Mouse (Mus musculus) CD4-positive, CD25-positive, alpha-beta regulatory T cell, adult 9 weeks (primary cell): ENCODE results near the gene Trmo. TPM values are rescaled to one million over a fixed set of nuclear protein-coding genes. Genes with fewer than 3 reads are reported as not detected.

Experiments used
- polyA plus RNA-seq: library from polyadenylated mRNA; unstranded; fragments of 100-300 nt; shearing (Covaris generic); gene quantifications from one replicate; pipeline ENCODE4 v1.2.1, GENCODE M21; 2017

The Trmo gene
- 29.2 TPM for polyA plus RNA-seq

DNA sequence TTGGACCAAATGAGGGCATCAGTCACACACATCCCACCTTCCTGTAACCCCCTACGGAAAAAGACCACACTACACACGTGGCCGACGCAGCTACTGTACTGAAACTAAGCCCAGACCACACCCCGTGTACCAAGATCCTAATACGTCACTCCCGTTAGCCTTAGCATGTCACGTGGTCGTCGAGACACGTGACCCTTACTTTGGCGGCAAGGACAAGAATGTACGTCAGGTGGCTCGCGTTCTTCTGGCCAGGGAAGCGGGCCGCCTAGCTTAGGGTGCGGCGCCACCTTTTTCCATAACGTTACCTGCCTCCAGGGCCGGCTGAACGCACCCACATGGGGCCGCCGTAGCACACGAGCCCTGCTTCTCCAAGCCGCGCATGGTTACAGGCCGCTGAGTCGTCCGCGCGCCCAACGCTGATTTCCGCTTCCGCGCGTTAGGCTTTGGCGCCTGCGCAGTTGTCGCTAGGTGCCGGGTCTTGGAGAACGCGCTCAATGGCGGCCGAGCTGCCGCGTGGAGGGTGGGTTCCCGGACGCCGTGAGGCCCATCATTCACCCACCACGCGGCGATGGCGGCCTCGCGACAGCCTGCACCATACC lies at the start of gene Trmo:
TSS of gene Trmo (minus strand) at position 425 of the 599 bp plus-strand sequence.

DNA sequence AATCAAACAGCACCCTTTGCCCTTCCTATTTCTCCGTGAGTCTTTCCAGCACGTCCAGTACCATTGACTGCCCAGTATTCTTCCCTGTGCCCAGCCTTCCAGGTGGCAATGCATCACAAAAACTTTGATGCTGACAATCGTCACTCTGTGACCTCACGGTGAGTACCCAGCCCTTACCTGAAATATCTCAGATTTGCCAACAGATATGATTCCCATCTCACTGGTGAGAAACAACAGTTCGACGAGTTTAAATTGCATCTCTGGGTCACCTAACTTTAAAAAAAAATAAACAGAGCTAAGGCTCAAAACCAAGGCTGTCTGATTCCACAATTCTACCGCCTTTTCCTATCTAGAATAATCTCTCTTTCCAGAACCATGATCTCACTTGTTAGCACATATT lies 24.2 kb upstream of the Trmo start, which contains the start of gene Hemgn:
TSS of gene Hemgn (minus strand) at position 101 of the 400 bp plus-strand sequence.

DNA sequence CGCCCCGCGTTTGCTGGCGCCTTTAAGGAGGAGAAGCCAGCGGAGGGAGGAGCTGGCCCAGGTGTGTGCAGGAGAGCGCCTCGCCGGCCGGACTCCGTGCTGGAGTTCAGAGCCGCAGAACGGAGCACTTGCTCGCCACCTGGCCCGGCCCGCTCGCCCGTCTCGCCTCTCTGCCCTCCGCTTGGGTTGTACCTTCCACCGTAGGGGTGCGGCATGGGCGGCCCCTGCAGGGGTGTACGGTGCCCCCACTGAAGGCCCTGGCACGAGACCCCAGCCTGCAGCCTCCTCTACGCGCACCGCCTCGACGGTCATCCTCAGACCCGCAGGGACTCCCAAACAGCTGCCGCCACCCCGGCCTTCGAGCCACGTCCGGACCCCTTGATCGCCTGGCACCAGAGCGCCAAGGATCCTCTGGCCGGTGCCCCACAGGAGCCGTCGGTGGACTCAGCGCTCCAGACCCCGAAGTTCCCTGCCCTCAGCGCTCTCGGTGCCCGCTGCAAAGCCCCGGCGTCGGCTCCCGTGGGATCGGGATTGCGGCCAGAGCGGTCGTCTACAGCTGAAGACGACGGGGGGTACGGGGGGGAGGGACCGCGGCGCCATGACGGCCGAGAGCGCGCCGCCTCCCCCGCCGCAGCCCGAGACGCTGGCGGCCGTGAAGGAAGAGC lies 45.5 kb downstream of the Trmo start, which contains the start of gene Foxe1:
TSS of gene Foxe1 (plus strand) at position 14 of the 665 bp plus-strand sequence.

Other genes starting within 250 kb of the Trmo start
- 7.0 TPM for gene Xpa, start 193.1 kb downstream of the Trmo start, polyA plus RNA-seq
- gene Foxe1, start 45.8 kb downstream of the Trmo start, polyA plus RNA-seq, result not detected
- gene Hemgn, start 24.1 kb upstream of the Trmo start, polyA plus RNA-seq, result 0.20 TPM
- 32.3 TPM for gene Anp32b, start 61.5 kb upstream of the Trmo start, polyA plus RNA-seq
- 91.6 TPM for gene Nans, start 99.8 kb upstream of the Trmo start, polyA plus RNA-seq
- 35.6 TPM for gene Trim14, start 146.7 kb upstream of the Trmo start, polyA plus RNA-seq
- 102 TPM for gene Coro2a, start 212.8 kb upstream of the Trmo start, polyA plus RNA-seq